Mouse (Mus musculus) natural killer cell, adult 2 months (primary cell): ENCODE data around the gene Nap1l5.
A peak's percentile ranks its signal among the peaks of the same experiment; 100 is the strongest.
"Not testable (repeated sequence)": the region's sequence is repeated elsewhere in the genome, so short reads cannot be mapped to it uniquely, and the experiment has no call there.

Source experiments
- DNase-seq, 2 experiments: peaks; one replicate each; pipeline ENCODE4 v3.0.0; 2022; ENCODE audit warnings: low spot score in 2 of 2

Nap1l5 gene

DNA sequence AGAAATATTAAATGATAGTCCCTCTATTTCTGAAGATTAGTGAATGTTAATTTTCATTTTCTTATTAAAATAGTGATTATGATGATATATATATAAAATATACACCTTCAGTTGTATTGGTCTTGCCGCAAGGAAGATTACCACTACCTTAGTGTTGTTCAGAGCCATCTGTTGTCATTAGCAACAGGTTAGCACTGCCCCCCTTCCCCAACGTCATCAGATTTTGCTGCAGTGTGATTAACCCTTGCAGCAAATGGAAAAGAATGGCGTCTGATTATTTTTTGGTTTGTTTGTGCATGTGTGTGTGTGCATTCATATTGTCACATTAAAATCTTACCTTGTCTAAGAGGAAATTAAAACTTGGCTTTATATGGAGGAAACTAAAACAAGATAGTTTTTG lies 2.3 kb downstream of the Nap1l5 start:
- no peak for DNase-seq

DNA sequence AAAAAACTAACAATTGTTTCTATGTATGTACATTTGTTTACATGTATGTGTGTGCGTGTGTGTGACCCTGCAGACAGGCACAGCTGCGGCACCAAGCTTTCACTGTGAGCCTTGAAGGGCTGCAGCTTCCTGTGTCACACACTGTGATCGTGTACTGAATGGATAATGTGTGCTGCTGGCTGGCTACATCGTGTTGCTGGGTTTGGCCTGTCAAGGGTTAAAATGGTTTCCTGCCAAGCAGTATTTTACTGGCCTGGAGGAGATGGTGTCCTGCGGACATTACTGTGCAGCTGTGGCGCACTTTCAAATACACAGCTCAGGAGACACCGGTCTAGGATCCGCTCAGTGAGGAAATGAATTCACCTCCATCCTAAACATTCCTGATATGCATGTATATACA lies 3.7 kb downstream of the Nap1l5 start:
- no peak for DNase-seq

DNA sequence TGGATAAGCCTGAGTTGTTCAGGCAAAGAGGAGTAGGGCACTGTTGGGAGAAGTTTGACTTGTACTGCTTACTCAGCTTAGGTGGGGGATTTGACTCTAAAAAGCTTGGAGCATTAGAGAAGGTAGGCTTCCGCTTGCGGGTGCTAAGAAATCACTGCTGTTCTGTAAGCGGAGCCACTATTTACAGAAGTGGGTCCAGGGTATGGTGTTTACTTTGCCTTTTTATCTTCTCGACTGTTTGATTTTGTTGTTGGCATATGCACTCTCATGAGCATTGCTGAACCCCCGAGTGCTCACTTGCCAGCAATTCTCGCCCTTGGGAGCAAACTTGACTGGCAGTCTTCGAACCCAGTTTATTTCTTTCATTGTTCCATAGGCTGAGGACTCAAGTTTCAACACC lies 6.3 kb downstream of the Nap1l5 start:
- no peak for DNase-seq

DNA sequence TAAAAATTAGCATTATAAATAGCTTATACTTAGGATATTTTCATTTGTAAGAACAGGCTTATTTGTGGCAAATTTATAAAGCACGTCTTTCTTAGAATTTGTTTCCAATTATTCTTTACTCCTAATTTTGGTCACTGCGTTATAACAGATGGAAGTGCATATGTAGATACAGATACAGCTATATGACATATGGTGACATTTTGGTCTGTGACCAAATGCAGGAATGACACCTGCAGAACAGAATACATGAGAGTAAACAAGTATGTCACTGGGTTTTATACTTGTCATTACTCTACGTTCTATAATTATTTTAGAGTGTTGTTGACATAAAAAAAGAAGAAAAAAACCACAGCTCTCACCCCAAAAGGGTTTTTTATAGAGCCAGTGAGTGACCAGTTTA lies 7.8 kb downstream of the Nap1l5 start:
- DNase-seq, result no peak

DNA sequence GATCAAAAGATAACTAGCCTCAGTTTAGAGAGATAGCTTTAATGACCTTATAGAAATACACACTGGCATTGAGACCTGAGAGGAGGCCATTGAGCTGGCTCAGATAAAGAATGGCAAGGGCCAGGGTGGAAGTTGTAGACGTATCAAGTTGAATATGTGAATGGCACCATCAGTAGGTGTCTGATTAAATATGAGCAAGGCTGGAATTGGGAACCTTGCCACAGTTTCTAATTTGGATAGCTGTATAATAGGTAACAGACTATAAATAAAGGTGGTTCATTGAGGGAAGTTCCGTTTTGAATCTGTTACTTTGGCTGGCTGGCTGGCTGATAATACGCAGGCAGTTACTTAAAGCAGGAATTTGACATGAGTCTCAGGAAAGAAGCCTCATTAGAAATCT lies 10.2 kb downstream of the Nap1l5 start:
- no peak for DNase-seq

DNA sequence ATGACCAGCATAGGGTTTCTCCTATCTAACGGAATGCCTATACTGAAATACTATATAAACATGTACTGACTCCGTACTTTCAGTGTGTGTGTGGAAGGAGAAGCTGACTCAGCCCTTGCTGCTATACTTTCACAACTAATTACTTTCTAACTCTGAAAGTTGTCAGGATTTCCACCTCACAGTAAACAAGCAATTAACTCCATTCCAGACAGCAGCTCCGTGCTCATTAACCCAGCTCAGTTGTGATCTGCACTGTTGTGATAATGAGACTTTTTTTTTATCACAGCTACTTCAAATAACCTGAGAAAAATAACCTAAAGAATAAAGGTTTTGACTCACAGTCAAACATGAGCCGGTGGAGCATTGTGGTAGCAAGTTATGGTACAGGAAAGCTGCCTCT lies 11.9 kb downstream of the Nap1l5 start:
- DNase-seq, result no peak

DNA sequence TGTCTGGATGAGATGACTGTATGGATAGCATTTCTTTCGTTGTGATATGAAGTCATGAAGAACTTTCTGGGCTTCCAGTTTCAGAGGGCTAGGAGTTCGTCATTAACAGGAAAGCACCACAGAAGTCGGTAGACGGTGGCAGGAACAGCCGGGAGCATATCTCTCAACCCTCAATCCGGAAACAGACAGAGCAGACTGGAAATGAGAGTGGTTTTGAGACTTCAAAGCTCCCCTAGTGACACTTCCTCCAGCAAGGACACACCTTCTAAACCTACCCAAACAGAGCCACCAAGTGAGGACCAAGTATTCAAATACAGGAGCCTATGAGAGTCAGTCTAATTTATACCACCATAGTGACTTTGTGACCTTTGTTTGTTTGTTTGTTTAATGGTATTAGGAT lies 13.6 kb downstream of the Nap1l5 start:
- peak in 1 of 2 experiments; percentile 16 for DNase-seq

DNA sequence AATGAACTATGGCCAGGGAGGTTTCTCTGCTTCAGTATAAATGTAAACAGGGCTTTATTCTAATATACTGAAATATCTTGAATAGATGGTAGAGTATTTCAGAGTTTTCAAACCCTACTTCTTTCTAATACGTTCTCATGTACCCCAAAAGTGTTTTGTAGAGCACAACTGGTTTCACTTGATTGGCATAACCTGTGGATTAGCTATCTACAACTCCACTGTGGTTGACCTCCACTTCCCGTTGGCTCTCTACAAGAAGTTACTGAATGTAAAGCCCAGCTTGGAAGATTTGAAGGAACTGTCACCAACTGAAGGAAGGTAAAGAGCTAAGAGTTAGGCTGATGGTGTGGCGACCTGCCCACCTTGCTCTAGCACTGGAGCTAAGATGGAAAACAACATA lies 17.0 kb downstream of the Nap1l5 start:
- DNase-seq, result no peak

DNA sequence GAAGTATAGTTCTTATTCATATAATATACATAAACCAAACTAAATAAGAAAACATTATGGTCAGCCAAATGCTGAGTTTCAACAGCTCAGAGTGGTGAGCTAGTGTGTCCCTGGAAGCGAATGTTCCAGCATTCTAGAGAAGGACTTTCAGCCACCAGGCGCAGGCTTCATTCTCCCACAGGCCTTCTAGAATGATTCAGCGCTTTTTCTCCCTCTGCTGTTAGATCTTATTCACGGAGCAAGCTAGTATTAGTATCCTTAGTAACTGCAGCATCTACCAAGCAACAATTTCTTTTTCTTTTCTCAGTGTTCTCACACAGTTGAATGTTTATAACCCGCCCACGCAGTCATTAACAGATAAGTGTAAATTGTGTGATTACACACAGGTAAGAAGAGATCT lies 24.6 kb downstream of the Nap1l5 start:
- no peak for DNase-seq

DNA sequence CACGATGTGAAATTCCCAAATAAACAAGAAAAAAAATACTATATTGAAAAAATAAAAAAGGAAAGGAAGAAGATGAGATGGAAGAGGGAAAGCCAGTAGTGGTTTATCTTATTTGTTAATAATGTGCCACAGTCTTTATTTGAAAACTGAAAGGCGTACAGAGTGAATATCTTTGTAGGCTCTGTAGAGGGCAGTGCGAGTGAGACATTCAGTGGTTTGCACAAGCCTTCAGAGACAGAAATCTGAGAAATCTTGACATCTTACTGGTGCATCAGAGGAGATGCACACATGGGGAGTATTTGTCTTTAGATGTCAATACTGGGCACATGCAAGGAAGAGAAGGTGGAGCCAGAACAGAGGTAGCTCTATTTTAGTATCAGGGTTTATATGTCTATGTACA lies 25.5 kb downstream of the Nap1l5 start:
- DNase-seq, result no peak

DNA sequence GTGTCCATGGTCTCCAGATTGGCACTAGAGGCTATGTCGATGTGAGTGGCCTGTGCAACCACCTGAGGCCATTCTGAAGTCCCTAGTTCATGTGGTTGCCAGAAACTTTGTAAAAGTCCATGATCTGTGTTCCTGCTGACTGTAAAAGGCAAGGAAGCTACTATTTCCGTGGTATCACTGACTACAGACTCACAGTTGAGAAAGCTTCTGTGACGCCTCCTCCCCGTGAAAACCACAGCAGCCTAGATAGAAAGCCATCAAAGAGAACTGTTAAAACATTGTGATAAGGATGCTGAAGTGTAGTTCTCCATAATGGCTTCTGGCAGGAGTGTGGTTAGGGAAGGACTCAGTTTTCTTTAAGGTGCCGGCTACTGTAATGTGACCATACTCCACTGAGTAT lies 26.0 kb downstream of the Nap1l5 start:
- peak; percentile 12 to 30 for DNase-seq

DNA sequence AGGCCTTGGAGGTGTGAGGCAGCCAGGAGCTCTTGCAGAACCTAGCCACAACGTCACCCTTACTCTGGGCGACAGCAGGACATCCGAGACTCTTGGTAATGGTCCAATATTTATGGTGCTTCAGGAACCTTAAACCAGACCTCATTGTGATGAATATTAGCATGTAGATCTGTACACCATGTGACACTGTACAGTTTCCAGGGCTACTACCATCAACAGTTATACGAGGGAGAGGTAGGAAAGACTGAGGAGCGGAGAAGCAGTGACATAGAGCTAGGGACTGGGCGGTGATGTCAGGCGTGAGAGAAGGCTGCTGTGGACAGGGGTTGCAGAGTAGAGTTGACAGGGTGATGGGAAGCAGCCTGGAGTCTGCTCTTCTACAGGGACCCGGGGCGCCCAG lies 26.9 kb downstream of the Nap1l5 start:
- no peak for DNase-seq

DNA sequence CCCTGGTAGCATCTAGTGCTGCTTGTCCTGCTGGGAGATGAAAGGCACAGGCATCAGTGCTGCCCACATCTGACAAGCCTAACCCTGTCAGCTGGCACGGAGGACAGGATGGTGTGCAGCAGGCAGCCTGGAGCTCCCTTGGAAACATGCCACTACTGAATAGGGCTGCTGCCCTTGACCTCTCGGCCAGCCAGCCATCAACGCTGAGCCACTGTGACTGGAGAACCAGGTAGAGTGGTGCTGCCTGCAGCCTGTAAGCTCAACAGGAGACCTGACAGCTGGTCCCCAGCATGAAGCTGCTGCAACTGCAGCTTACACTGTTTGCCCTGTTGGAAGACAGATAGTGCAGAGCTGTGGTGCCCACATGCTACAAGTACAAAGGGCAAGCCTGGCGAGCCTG lies 27.3 kb downstream of the Nap1l5 start:
- DNase-seq, result no peak

DNA sequence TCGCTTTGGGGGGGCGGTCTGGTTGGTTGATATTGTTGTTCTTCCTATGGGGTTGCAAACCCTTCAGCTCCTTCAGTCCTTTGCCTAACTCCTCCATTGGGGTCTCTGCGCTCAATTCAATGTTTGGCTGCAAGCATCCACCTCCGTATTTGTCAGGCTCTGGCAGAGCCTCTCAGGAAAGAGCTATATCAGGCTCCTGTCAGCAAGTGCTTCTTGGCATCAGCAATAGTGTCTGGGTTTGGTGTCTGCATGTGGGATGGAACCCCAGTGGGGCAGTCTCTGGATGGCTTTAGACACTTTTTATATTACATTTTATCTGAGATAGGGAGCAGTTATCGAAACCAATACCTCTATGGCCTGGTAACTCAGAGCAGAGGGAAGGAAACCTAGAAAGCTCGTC lies 39.0 kb downstream of the Nap1l5 start:
- not testable (repeated sequence) for DNase-seq

DNA sequence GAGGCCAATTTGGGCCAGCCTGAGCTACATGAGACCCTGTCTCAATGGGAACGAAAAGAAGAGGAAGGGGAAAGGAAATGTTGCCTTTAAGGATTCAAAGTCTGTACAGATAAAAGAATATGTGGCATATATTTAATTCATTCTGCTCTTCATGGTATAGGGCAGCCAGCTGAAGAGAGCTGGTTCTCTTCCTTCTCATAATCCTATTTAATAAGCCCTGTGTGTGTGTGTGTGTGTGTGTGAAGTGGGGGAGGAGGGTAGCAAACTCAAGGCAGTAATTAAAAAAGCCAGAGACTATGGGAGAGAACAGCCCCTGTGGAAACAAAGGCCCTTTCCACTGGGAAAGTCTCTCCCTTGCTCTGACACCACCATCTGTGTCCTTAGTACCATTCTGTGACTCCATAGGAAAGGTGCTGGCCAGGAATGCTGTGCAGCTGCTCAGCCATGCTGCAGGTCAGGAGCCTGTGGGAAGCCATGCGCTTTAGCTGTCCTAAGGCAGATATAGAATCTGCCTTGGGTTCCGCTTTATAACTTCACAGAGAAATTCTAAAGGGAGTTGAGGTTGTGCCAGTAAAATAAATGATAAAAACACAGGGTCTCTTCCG lies 43.1 kb downstream of the Nap1l5 start:
- no peak for DNase-seq

DNA sequence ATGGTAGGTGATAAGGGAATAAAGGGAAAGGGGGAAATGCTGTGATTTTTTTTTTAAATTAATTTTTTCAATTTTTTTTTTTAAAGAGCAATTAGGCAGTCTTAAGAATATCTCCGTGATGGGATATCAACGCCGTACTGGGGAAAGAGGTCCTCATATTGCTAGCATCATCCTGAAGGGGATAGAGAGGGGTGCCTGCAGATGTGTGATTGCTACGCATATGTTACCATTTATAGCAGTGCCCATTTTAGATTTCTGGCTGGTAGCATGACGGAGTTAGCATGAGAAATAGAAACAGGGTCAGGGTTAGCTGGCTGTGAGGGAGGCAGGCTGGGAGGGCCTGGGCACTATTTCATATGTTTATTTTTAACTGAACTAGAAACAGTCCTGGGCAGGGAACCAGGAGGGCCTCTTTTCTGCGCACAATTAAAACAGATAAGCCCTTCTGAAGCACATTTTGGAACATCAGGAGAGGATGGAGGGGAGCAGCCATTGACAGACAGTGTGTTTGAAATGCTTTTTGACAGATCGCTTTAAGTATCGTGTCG lies 44.4 kb downstream of the Nap1l5 start:
- DNase-seq, result no peak

DNA sequence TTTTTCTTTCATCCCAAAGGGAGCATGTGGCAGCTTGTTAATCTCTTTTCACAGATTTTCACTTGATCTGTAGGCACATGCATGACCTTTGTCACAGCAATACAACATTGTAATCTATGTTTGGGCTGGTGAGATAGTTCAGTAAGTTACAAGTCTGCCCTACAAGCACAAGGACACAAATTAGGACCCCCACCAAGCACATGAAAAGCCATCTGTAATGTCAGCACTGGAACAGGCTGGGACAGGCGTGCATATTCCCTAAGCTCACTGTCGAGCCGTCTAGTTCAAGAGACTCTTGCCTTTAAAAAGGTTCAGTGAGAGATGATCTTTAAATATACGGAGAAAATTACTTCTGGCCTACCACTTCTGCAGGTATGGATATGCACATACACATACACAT lies 47.4 kb downstream of the Nap1l5 start:
- DNase-seq, result no peak

DNA sequence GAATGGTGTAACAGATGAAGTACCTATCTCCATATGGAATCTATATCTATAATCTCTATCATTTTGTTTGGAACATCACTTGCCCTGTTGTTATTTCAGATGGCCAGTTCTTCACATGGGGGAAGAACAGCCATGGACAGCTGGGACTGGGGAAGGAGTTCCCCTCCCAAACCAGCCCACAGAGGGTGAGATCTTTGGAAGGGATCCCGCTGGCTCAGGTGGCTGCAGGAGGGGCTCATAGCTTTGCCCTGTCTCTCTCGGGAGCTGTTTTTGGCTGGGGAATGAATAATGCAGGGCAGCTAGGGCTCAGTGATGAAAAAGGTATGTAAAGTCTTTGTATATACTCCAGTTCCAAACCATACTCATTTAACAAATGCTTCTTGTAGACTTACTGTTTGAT lies 50.4 kb downstream of the Nap1l5 start:
- DNase-seq, result no peak

DNA sequence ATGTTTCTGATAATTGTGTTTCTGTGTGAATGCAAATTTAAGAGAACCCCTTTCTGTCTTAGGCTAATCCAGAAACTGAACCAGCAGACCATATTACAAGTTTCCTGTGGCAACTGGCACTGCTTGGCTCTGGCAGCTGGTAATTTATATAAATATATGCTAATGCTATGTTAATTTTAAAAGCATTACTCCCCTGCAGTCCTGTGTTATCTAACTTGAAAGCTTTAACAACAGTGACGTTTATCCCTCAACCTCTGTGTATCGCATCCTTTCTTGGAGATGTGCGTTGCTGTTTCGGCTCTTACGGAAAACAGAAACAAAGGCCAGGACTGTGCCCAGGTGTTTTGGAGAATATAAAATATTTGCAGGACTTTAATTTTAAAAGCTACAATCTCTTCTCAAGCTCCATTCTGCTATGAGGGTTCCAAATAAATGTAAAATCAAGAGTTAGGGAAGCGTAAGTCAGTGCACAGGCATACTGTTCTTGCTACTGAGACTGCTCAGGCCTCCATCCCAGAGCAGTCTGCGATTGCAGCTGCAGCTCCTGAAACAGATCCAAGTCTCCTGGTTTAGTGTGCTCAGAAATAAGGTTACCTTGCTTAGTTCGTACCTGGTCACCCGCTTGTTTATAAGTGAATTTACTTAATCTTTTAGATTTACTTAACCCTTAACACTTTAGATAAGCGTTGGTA lies 51.1 kb downstream of the Nap1l5 start:
- no peak for DNase-seq
